ENCODE assay signal across 43 mouse cellular contexts in genomic region chr9:55009692-55010091, GRCm38 (mm10). TPM values are rescaled to one million over a fixed set of nuclear protein-coding genes. Genes with fewer than 3 reads are reported as not detected.
"Had no signal": no experiment of that assay in that cellular context is flagged by ENCODE, and none has a peak within 500 bp of the region (broad histone marks: within the 10 kb centered on the region; RNA-seq: fewer than 3 reads in every experiment).

No protein-coding gene starts in this region.

- H3K4me3 ChIP-seq: limb, embryonic 10.5 days; limb, embryonic 12.5 days; limb, embryonic 13.5 days; limb, embryonic 15.5 days; liver, embryonic 12.5 days; liver, embryonic 13.5 days; liver, embryonic 15.5 days; lung, embryonic 15.5 days; megakaryocyte, embryonic 14.5 days; midbrain, embryonic 10.5 days; midbrain, embryonic 12.5 days; midbrain, embryonic 15.5 days; myocyte; neural tube, embryonic 12.5 days had no signal

- H3K9me3 ChIP-seq: limb, embryonic 10.5 days; limb, embryonic 12.5 days; limb, embryonic 13.5 days; limb, embryonic 15.5 days; liver, embryonic 12.5 days; liver, embryonic 13.5 days; liver, embryonic 15.5 days; lung, embryonic 15.5 days; midbrain, embryonic 10.5 days; midbrain, embryonic 12.5 days; midbrain, embryonic 15.5 days; neural tube, embryonic 12.5 days had no signal

- H3K27me3 ChIP-seq: limb, embryonic 12.5 days; limb, embryonic 13.5 days; limb, embryonic 15.5 days; liver, embryonic 12.5 days; liver, embryonic 13.5 days; liver, embryonic 15.5 days; lung, embryonic 15.5 days; midbrain, embryonic 12.5 days; midbrain, embryonic 15.5 days; neural tube, embryonic 12.5 days had no signal

- H3K9ac ChIP-seq: limb, embryonic 12.5 days; limb, embryonic 13.5 days; limb, embryonic 15.5 days; liver, embryonic 12.5 days; liver, embryonic 13.5 days; liver, embryonic 14.5 days; liver, embryonic 15.5 days; liver, postnatal 0 days; lung, embryonic 14.5 days; lung, embryonic 15.5 days; midbrain, embryonic 12.5 days; midbrain, embryonic 15.5 days; neural tube, embryonic 12.5 days had no signal

- H3K4me1 ChIP-seq: limb, embryonic 10.5 days; limb, embryonic 12.5 days; limb, embryonic 13.5 days; limb, embryonic 15.5 days; liver, embryonic 15.5 days; lung, embryonic 15.5 days; megakaryocyte, embryonic 14.5 days; midbrain, embryonic 12.5 days; midbrain, embryonic 15.5 days; neural tube, embryonic 12.5 days had no signal

- ATAC-seq: liver, embryonic 12.5 days; liver, postnatal 0 days; lung, postnatal 0 days; midbrain, embryonic 15.5 days; midbrain, embryonic 16.5 days had no signal

- H3K27ac ChIP-seq: limb, embryonic 10.5 days; limb, embryonic 12.5 days; limb, embryonic 13.5 days; limb, embryonic 15.5 days; liver, embryonic 12.5 days; liver, embryonic 13.5 days; liver, embryonic 14.5 days; liver, embryonic 15.5 days; lung, embryonic 15.5 days; macrophage; midbrain, embryonic 10.5 days; midbrain, embryonic 12.5 days; midbrain, embryonic 15.5 days; neural tube, embryonic 12.5 days had no signal

- H3K36me3 ChIP-seq: limb, embryonic 10.5 days; limb, embryonic 12.5 days; limb, embryonic 13.5 days; limb, embryonic 15.5 days; liver, embryonic 12.5 days; liver, embryonic 13.5 days; liver, embryonic 15.5 days; lung, embryonic 15.5 days; midbrain, embryonic 12.5 days; midbrain, embryonic 15.5 days; neural tube, embryonic 12.5 days had no signal

- DNase-seq: left cerebral cortex, postnatal 4 days; liver; liver, embryonic 13.5 days; liver, postnatal 0 days; lung, adult 18-20 months; lung, adult 2 months; lung, embryonic 14.5 days; lung, postnatal 10 days; lung, postnatal 14 days; lung, postnatal 36 days; lung, postnatal 4 days; midbrain, embryonic 14.5 days had no signal

- H3K4me2 ChIP-seq: limb, embryonic 12.5 days; limb, embryonic 13.5 days; limb, embryonic 15.5 days; liver, embryonic 11.5 days; liver, embryonic 12.5 days; liver, embryonic 13.5 days; liver, embryonic 15.5 days; lung, embryonic 14.5 days; lung, embryonic 15.5 days; midbrain, embryonic 11.5 days; midbrain, embryonic 12.5 days; midbrain, embryonic 15.5 days; neural tube, embryonic 12.5 days had no signal

RNA-seq across cellular contexts. Expression of gene Chrna3, which starts 16.7 kb away (rescaled TPM):
- total RNA-seq: liver, adult 2 months; megakaryocyte progenitor cell, adult 5-6 weeks; megakaryocyte, adult 5-6 weeks; megakaryocyte-erythroid progenitor cell, adult 5-6 weeks; monocyte, adult 5-6 weeks had no signal
- polyA plus RNA-seq: liver, adult 2 months; liver, embryonic 14.5 days; liver, embryonic 15.5 days; liver, postnatal 0 days; macrophage; myocyte had no signal

RNA-seq across cellular contexts. Expression of gene Chrna5, which starts 29.0 kb away (rescaled TPM):
- total RNA-seq: liver, adult 2 months; megakaryocyte progenitor cell, adult 5-6 weeks; megakaryocyte, adult 5-6 weeks; megakaryocyte-erythroid progenitor cell, adult 5-6 weeks; monocyte, adult 5-6 weeks had no signal
- polyA plus RNA-seq: liver, adult 2 months; liver, embryonic 11.5 days; liver, embryonic 16.5 days; liver, postnatal 0 days; lung, adult 2 months; macrophage; myocyte had no signal

RNA-seq across cellular contexts. Expression of gene Chrnb4, which starts 38.9 kb away (rescaled TPM):
- total RNA-seq: liver, adult 2 months; megakaryocyte-erythroid progenitor cell, adult 5-6 weeks; monocyte, adult 5-6 weeks had no signal
- polyA plus RNA-seq: limb, embryonic 12.5 days; liver, adult 2 months; liver, embryonic 13.5 days; liver, embryonic 14.5 days; liver, embryonic 15.5 days; liver, postnatal 0 days; macrophage had no signal

RNA-seq across cellular contexts. Expression of gene AY074887, which starts 58.9 kb away (rescaled TPM):
- total RNA-seq: left cerebral cortex, adult 8-10 months; left cerebral cortex, postnatal 10 days; left cerebral cortex, postnatal 14 days; left cerebral cortex, postnatal 25 days; left cerebral cortex, postnatal 36 days; left cerebral cortex, postnatal 4 days; liver, adult 2 months; megakaryocyte, adult 5-6 weeks; megakaryocyte-erythroid progenitor cell, adult 5-6 weeks; midbrain, postnatal 0 days; monocyte, adult 5-6 weeks had no signal
- polyA plus RNA-seq: liver, adult 2 months; lung, adult 2 months; macrophage had no signal
